Mouse (Mus musculus) 3T3-L1 (cell line): ENCODE results near the gene Fgd3.
A peak's percentile ranks its signal among the peaks of the same experiment; 100 is the strongest.

ENCODE experiments used
- DNase-seq: peaks from one replicate; pipeline ENCODE4 v3.0.0-alpha.2; 2015; ENCODE audit warnings: low read depth, low spot score

The Fgd3 gene

DNA sequence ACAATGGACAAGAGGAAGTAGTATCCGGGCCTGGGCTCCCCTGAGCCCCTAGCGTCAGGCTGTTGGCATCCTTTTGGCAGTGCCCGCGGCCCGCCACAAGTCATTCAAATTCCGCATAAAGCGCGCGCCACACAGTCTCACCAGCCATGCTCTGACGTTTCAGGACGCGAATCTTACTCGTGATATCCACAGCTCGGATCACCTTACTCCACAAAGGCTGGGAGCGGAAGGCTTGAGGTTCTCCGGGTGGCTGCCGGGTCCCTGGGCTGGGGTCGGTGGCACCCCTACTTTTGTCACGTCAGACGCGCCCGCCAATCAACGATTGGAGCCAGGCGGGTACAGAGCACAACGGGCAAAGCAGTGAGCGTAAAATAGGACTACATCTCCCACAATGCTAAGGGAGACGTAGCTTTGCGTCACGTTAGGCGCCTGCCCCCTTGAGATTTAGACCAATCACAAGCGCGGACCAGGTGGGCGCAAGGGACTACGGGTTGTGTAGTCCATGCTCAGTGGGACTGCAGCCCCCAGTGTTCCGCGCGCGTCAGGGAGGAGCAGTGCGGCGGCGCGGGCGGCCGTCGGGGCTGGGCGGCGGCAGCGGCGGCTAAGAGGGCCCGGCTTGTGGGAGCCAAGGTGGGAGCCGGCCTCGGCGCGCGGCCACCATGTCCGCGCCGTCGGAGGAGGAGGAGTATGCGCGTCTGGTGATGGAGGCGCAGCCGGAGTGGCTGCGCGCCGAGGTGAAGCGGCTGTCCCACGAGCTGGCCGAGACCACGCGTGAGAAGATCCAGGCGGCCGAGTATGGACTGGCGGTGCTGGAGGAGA, 21.1 kb upstream of the Fgd3 start, which contains the start of gene Bicd2:
Bicd2 (plus strand) TSS at position 574 of the 819 bp plus-strand sequence.
- DNase-seq: peak; percentile 98

- peak; percentile 75 for DNase-seq
These were observed 18.9 kb upstream of the Fgd3 start for GRCm38 (mm10) chr13:49338893-49339546.

DNA sequence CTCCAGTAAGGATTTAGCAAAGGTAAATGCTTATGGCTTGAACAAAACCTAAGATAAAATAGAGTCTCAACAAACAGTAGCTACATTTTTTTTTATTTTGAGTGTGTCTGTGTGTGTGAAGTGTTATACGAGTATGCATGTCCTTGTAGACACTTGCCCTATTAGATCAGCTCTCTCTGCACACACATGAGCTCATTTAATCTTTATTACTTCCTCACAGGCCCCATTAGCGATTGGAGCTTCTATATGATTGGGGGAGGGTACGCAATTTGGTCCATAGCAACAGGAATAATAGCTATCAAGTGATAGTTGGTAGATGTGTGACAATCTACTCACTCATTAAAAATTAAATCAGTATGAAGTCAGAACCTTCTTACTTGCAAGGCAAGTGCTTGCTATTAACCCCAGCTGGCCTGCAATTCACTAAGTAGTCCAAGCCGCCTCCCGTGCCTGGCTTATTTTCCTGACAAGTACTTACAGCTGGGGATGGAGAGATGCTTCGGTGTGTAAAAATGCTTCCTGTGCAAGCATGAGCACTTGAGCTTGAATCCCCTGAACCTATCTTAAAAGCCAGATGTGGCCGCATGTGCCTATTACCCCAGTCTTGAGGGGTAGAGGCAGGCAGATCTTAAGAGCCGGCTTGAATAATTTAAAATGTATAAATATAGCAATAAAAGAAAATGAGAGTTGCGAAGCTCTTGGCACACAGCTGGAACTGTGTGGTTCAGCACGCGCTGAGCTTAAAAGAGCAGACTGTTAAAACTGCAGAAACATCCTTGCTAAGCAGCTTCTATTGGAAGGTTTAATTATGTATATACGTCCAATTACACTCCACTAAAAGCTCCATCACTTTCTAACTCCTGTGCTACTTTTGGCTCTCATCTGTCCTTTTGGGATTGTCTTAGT, 15.2 kb upstream of the Fgd3 start:
- DNase-seq: no peak

DNA sequence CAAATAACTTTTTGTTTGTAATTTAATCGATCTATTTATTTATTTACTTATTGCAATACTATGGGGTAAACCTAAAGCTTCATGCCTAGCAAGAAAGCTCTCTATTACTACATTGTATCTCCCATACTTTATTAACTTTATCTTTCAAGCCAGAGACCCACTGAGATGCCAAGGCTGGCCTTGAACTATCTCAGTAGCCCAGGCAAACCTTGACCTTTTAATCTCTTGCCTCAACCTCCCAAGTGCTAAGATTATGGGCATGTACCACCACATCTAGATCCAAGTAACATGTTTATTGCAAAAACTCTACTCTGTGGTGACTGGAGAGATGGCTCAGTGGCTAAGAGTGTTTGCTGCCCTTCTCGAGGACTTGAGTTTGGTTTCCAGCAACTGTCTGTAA, 13.1 kb upstream of the Fgd3 start:
- DNase-seq: no peak

DNA sequence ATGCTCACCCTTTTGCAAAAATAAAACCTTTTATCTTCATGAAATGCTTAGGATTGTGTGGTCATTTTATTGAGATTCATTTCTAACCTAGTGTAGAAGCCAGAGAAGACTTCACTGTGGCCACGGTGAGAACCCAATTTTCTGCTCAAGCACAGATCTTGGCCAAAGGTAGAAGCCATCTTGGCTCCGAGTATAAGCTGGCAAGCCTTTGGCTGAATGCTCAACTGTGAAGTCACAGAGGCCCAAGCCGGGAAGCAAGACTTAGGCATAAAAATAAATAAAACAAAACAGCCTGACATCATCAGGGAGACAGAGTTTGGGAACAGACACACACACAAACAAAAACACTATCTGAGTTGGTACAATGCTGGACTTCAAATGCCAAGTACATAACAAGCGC, 8.0 kb upstream of the Fgd3 start:
- DNase-seq: no peak

DNA sequence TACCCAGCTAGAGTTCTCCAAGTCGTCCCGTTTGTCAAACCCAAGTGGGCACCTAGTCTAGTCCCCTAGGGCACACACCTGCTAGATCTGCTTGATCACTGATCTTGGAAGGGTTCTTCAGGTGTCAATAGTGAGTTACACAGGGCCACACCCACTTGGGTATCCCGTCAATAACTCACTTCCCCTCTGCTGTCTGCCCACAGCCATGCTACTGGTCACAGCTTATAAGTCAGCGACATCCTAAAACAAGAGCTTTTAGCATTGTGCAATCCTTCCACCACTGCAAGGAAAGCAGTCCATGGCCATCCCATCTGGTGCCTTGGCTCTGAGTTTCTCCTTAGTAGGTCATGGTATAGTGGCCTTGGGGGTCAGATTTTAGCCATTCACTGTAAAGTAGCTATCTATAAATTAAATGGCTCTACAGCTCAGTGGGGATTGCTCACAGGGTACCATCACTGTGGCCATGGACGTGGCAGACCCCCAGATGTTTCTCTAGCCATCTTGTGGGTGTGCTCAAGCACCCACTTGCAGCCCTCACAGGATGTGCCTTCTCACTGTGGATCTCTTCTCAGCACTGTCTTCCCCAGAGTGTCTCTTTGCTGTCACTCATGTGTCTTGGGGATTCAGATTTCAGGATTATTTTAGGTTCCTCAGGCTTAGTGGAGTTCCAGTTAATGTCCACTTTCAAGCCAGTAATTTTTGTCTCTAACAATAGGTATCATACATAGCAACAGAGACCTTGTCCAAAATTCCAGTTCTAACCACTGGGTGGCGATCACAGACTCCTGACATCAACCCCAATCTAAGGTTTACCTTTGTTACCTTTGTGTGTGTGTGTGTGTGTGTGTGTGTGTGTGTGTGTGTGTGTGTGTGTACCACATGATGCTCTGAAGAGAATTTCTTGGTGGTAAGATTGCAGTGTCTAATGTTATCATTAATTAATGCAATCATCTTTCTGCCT, 6.4 kb upstream of the Fgd3 start:
- peak; percentile 70 for DNase-seq

- no peak for DNase-seq
These were observed 4.8 kb upstream of the Fgd3 start for GRCm38 (mm10) chr13:49324871-49325270.

DNA sequence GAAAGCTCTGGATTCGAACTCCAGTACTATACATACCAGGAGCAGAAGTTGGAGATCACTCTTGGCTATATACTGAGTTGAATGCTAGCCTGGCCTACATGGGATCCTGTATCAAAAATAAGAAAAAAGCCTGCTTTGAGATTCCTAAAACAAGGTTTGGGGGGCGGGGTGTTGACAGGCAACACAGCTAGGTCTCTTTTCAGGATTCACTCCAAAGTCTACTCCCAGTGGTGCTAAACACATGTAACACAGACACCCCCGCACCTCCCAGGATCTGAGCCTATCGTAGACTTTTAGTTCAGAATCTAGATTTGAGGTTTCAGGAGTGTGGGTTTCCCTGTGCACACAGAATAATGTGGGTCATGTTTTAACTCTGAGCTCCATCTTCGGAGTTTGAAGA, 2.6 kb upstream of the Fgd3 start:
- DNase-seq: no peak

GRCm38 (mm10) chr13:49322169-49322568, 2.1 kb upstream of the Fgd3 start:
- DNase-seq: peak; percentile 63

GRCm38 (mm10) chr13:49321452-49321851, 1.3 kb upstream of the Fgd3 start:
- peak; percentile 77 for DNase-seq

DNA sequence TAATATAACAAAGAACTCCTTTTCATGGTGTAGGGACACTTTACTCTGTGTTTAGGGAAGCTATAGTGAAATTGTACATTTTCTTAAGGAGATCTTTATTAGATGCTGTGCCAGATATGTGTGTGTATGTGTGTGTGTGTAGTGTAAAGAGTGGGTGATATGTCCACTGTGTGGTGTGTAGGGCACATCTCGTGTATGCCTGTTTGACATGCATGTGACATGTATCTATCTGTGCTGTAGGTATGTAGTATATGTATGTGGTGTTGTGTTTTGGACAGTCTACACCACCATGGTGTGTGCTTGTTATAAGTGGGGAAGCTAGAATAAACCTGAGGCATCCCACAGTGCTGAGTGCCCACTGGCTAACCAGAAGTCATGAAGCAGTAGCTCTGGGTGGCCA, 403 bp upstream of the Fgd3 start:
- no peak for DNase-seq

GRCm38 (mm10) chr13:49317914-49318313, 2.2 kb downstream of the Fgd3 start:
- DNase-seq: no peak

- DNase-seq: no peak
These were observed 2.6 kb downstream of the Fgd3 start for GRCm38 (mm10) chr13:49317508-49317907.

DNA sequence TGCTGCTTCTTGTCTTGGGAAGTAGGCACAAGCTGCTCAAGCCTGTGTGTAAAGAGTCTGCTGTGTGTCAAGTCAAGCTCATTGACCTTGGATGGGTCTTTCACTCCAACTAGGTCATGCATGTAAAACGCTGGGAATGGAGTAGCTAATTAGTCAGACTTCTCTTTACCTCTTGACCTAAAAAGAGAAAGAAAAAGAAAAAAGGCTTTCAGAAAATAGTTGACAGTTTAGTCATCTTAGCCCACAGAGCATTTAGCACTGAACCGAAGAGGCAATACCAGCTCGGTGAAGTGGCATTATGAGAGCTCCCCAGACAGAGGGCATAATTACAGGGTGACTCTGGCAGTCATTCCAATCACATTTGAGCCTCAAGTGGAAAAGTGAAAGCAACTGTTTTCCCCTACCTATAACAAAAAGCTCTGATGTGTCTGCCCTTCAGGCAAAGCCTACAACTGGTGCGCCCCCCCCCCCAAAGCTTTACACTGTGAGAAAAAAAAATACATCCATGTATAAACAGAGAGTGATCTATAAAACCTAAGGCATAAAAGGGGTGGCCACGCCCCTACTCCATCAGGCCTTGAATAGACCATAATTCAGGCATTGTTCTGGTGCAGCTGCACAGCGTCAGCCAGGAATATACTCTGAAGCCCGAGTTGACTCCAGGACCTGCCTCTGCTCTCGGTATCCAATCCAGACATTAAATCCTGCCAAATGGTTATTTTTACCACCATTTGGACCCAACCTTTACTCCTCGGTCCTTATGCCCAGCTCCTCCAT, 3.5 kb downstream of the Fgd3 start:
- peak; percentile 70 for DNase-seq

- no peak for DNase-seq
These were observed 8.5 kb downstream of the Fgd3 start for GRCm38 (mm10) chr13:49311642-49312041.

DNA sequence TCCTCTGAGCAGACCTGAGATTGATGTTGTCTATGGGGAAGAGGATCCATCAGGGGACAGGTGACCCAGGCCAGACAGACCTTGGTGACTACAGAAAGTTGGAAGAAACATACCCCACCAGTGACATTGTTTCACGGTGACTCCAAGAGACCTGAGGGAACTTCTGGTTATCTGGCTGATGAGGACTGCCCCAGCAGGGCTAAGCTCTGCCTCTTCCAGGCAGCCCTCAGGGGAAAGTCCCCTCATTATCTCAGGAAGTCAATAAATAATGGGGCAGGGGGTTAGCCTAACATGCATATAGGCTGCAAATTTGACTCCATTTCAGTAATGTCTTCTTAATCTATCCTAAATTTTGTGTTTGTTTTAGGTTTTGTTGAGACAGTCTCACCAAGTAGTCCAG, 10.6 kb downstream of the Fgd3 start:
- no peak for DNase-seq

DNA sequence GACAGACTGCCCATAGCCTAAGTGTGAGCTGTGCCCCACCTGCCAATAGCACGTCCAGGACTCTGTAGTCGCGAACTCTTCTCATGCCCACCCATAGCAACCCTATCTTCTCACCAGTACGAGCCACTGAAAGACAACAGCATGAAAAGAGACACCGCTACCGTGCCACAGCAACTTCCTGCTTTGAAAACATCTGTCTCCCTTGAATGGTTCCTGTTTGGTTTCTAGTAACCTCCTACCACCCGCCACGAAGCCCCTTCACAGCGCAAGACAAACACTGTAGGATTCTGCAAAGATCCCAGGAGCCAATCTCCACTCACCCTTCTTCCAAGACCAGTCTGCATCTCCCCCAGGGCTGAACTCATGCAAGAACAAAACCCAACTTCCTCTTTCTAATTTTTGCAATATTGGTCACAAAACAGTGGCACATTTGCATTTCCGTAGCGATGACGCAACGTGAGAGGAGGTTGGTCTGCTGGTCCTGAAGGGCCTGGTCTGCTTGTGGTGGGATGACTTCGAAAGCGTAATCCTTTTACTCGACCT, 11.2 kb downstream of the Fgd3 start:
- DNase-seq: no peak

DNA sequence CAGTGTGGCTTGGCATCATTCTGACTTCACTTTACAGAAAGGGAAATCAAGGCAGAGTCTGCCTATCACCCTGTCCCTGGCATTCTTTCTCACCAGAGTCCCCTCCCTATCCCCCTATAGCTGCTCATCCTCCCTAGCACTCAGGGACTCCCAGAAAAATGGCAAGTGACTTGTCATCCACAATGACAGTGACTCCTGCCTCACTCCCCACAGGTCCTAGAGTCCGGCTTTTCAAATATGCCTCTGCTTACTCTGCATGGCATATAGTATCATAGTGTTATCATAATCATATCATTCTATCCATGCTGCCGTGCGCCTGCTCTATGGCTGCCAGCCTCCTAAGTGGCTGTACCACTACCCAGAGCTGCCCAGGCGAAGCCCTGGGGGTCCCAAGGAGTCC, 11.9 kb downstream of the Fgd3 start:
- no peak for DNase-seq

DNA sequence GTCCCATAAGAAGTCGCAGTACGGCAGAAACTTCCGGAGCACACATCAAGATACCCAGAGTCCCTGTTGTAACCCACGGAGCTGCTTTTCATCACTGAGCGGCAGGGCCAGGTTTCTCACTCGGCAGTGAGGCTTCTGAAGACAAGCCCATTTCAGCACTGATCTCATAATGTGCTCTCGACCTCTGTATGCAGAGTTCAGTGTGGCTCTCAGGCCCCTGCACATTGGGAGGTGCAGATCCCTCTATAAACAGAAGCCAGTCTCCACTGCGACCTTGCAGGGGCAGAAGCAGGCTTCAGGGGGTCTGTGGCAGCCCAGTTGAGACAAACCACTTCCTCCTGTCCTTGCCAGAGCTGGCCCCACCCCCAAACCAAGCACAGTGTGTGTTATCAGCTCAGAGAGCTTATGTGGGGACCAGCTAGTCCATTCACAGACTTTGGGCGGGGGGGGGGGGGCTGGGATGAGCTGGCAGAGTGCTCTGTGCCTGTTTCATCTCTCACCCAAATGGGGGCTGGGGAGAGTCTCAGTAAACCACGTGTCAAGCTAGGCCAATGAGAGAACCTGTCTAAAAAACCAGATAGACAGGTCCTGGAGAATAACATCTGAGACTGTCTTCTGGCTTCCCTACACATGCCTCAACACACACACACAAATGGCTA, 12.7 kb downstream of the Fgd3 start:
- DNase-seq: no peak
